Mouse (Mus musculus): ENCODE measurements around the gene Gm42791.

Gm42791 gene

GRCm38 (mm10) chr5:148954314-148955060 is 40.5 kb downstream of the Gm42791 start:
- no peak for DNase-seq (ENCODE audit: low spot score in 2 of 2)

GRCm38 (mm10) chr5:148953098-148953497 is 41.8 kb downstream of the Gm42791 start:
- no peak for DNase-seq (ENCODE audit: low spot score in 2 of 2)

- DNase-seq (ENCODE audit: low spot score in 2 of 2): peak; percentile 23 to 54
Observed at GRCm38 (mm10) chr5:148952419-148952818, 42.5 kb downstream of the Gm42791 start.

- DNase-seq (ENCODE audit: low spot score in 2 of 2): no peak
Observed at GRCm38 (mm10) chr5:148951360-148951759, 43.6 kb downstream of the Gm42791 start.

- no peak for DNase-seq (ENCODE audit: low spot score in 2 of 2)
Observed at GRCm38 (mm10) chr5:148950064-148950463, 44.9 kb downstream of the Gm42791 start.

- peak; percentile 49 to 55 for DNase-seq (ENCODE audit: low spot score in 2 of 2)
Observed at GRCm38 (mm10) chr5:148948577-148948976, 46.4 kb downstream of the Gm42791 start.

- no peak for DNase-seq (ENCODE audit: low spot score in 2 of 2)
Observed at GRCm38 (mm10) chr5:148947412-148947811, 47.5 kb downstream of the Gm42791 start.

- no peak for DNase-seq (ENCODE audit: low spot score in 2 of 2)
Observed at GRCm38 (mm10) chr5:148946787-148947186, 48.2 kb downstream of the Gm42791 start.

GRCm38 (mm10) chr5:148945735-148946134 is 49.2 kb downstream of the Gm42791 start:
- DNase-seq (ENCODE audit: low spot score in 2 of 2): peak; percentile 62 to 63

- no peak for DNase-seq (ENCODE audit: low spot score in 2 of 2)
Observed at GRCm38 (mm10) chr5:148944024-148944423, 50.9 kb downstream of the Gm42791 start.

- no peak for DNase-seq (ENCODE audit: low spot score in 2 of 2)
Observed at GRCm38 (mm10) chr5:148943444-148943843, 51.5 kb downstream of the Gm42791 start.

- DNase-seq (ENCODE audit: low spot score in 2 of 2): no peak
Observed at GRCm38 (mm10) chr5:148942957-148943356, 52.0 kb downstream of the Gm42791 start.

GRCm38 (mm10) chr5:148942305-148942704 is 52.6 kb downstream of the Gm42791 start:
- no peak for DNase-seq (ENCODE audit: low spot score in 2 of 2)

GRCm38 (mm10) chr5:148941867-148942266 is 53.1 kb downstream of the Gm42791 start:
- no peak for DNase-seq (ENCODE audit: low spot score in 2 of 2)

- no peak for DNase-seq (ENCODE audit: low spot score in 2 of 2)
Observed at GRCm38 (mm10) chr5:148939948-148940382, 55.0 kb downstream of the Gm42791 start.

GRCm38 (mm10) chr5:148936516-148936951 is 58.4 kb downstream of the Gm42791 start:
- DNase-seq (ENCODE audit: low spot score in 2 of 2): no peak

GRCm38 (mm10) chr5:148935871-148936270 is 59.1 kb downstream of the Gm42791 start:
- no peak for DNase-seq (ENCODE audit: low spot score in 2 of 2)

GRCm38 (mm10) chr5:148935071-148935821 is 59.7 kb downstream of the Gm42791 start:
- DNase-seq (ENCODE audit: low spot score in 2 of 2): peak; percentile 34 to 57

- no peak for DNase-seq (ENCODE audit: low spot score in 2 of 2)
Observed at GRCm38 (mm10) chr5:148934457-148934856, 60.5 kb downstream of the Gm42791 start.

- no peak for DNase-seq (ENCODE audit: low spot score in 2 of 2)
Observed at GRCm38 (mm10) chr5:148933767-148934166, 61.2 kb downstream of the Gm42791 start.

GRCm38 (mm10) chr5:148931301-148931700 is 63.6 kb downstream of the Gm42791 start:
- no peak for DNase-seq (ENCODE audit: low spot score in 2 of 2)

- DNase-seq (ENCODE audit: low spot score in 2 of 2): no peak
Observed at GRCm38 (mm10) chr5:148929116-148929449, 65.9 kb downstream of the Gm42791 start, which contains the start of gene Katnal1. Gene Katnal1, minus strand, starts transcription at chr5:148929320.
